Mouse (Mus musculus): Measurements from ENCODE around the gene Ttll1. TPM values are rescaled to one million over a fixed set of nuclear protein-coding genes. Genes with fewer than 3 reads are reported as not detected.

Gene Ttll1
- total and polyA plus RNA-seq, 3 experiments: 2.5 to 9.9 (median 4.9) TPM

- Histone ChIP-seq H3K4me1 (ENCODE audit: control insufficient read depth in 1 of 2, insufficient read depth in 2 of 2) (peaks cover 13 to 46% of the 10 kb centered on the region in 2 experiments), H3K27ac (ENCODE audit: insufficient read depth, low read depth) (no peak overlapping the region), H3K4me3 (replicated peaks in 1 of 3; ENCODE audit: low read depth in 2 of 3, low read length in 2 of 3, poor library complexity in 1 of 3) (no peak overlapping the region), H3K79me2 (replicated peaks; ENCODE audit: control insufficient read depth, extremely low read depth, insufficient read depth, poor library complexity, severe bottlenecking) (no peaks in the 10 kb centered on the region), H3K36me3 (replicated peaks in 1 of 2; ENCODE audit: control insufficient read depth in 1 of 2, insufficient read depth in 1 of 2, low read length in 1 of 2) (peaks cover 0 to 10% of the 10 kb centered on the region in 2 experiments), H3K4me2 (ENCODE audit: insufficient read depth, low read depth, poor library complexity, severe bottlenecking) (no peak overlapping the region), H3K27me3 (replicated peaks) (no peaks in the 10 kb centered on the region), H3K9ac (ENCODE audit: insufficient read depth, low read depth) (no peak overlapping the region), H3K9me3 (replicated peaks; ENCODE audit: low read length) (no peaks in the 10 kb centered on the region)
- in situ Hi-C loops (cut with MboI; ENCODE audit: low pct_ligation_motif_present, low pct_unique_long_range_greater_than_20kb, low sequenced_read_pairs) (no loop called here), dilution Hi-C loops (cut with MboI; ENCODE audit: extremely low pct_ligation_motif_present, extremely low pct_unique_long_range_greater_than_20kb, low sequenced_read_pairs) (no loop called here)
- no peak for TF ChIP-seq ZC3H11A (IDR thresholded peaks at IDR 0.05; ENCODE audit: low read depth, low read length)
- TF ChIP-seq MAFK (IDR thresholded peaks at IDR 0.05; ENCODE audit: insufficient replicate concordance, low read length): no peak
- no peak for TF ChIP-seq ELF1 (IDR thresholded peaks at IDR 0.05; ENCODE audit: low read depth, low read length)
- no peak for TF ChIP-seq CHD1 (IDR thresholded peaks at IDR 0.05; ENCODE audit: low read depth, low read length)
- TF ChIP-seq MAZ (IDR thresholded peaks at IDR 0.05; ENCODE audit: low read depth, low read length): no peak
- no peak for TF ChIP-seq UBTF (IDR thresholded peaks at IDR 0.05; ENCODE audit: low read depth, low read length)
- TF ChIP-seq POLR2AphosphoS2 (IDR thresholded peaks at IDR 0.05; ENCODE audit: low read depth, low read length): no peak
- no peak for TF ChIP-seq RCOR1 (conservative IDR thresholded peaks at IDR 0.05; ENCODE audit: low read depth, low read length)
- no peak for DNase-seq (ENCODE audit: extremely low read depth)
Measured at GRCm38 (mm10) chr15:83481236-83481780, 29.4 kb downstream of the Ttll1 start.

GRCm38 (mm10) chr15:83479818-83480217 is 30.9 kb downstream of the Ttll1 start:
- Histone ChIP-seq H3K27ac (ENCODE audit: insufficient read depth, low read depth) (no peak overlapping the region), H3K9ac (ENCODE audit: insufficient read depth, low read depth) (no peak overlapping the region), H3K9me3 (replicated peaks; ENCODE audit: low read length) (no peaks in the 10 kb centered on the region), H3K27me3 (replicated peaks) (no peaks in the 10 kb centered on the region), H3K4me3 (replicated peaks in 1 of 3; ENCODE audit: low read depth in 2 of 3, low read length in 2 of 3, poor library complexity in 1 of 3) (no peak overlapping the region), H3K79me2 (replicated peaks; ENCODE audit: control insufficient read depth, extremely low read depth, insufficient read depth, poor library complexity, severe bottlenecking) (no peaks in the 10 kb centered on the region), H3K4me1 (ENCODE audit: control insufficient read depth in 1 of 2, insufficient read depth in 2 of 2) (peaks cover 14 to 49% of the 10 kb centered on the region in 2 experiments), H3K4me2 (ENCODE audit: insufficient read depth, low read depth, poor library complexity, severe bottlenecking) (no peak overlapping the region), H3K36me3 (replicated peaks in 1 of 2; ENCODE audit: control insufficient read depth in 1 of 2, insufficient read depth in 1 of 2, low read length in 1 of 2) (peaks cover 0 to 5% of the 10 kb centered on the region in 2 experiments)
- TF ChIP-seq TCF12 (IDR thresholded peaks at IDR 0.05; ENCODE audit: low read depth, low read length) (no peak), RAD21 (IDR thresholded peaks at IDR 0.05; ENCODE audit: low read depth, low read length) (no peak), MXI1 (IDR thresholded peaks at IDR 0.05; ENCODE audit: low read depth, low read length) (no peak), MYC (IDR thresholded peaks at IDR 0.05; ENCODE audit: low read depth, low read length) (no peak), GABPA (IDR thresholded peaks at IDR 0.05; ENCODE audit: insufficient replicate concordance, low read depth, low read length) (no peak), JUND (conservative IDR thresholded peaks at IDR 0.05; ENCODE audit: low read depth, low read length) (no peak), USF2 (conservative IDR thresholded peaks at IDR 0.05; ENCODE audit: low read depth, low read length) (no peak), E2F4 (IDR thresholded peaks at IDR 0.05; ENCODE audit: insufficient replicate concordance, low read depth, low read length) (no peak), HCFC1 (IDR thresholded peaks at IDR 0.05; ENCODE audit: low read depth, low read length) (no peak), CHD1 (IDR thresholded peaks at IDR 0.05; ENCODE audit: low read depth, low read length) (no peak)
- no peak for DNase-seq (ENCODE audit: extremely low read depth)
- in situ Hi-C loops (cut with MboI; ENCODE audit: low pct_ligation_motif_present, low pct_unique_long_range_greater_than_20kb, low sequenced_read_pairs): loop anchor here (10.0 kb wide), 1 partner anchor 85 kb away; no protein-coding TSS in a partner anchor
- dilution Hi-C loops (cut with MboI; ENCODE audit: extremely low pct_ligation_motif_present, extremely low pct_unique_long_range_greater_than_20kb, low sequenced_read_pairs): no loop called here
